Mouse (Mus musculus): ENCODE measurements around the gene Nutm1.
A peak's percentile ranks its signal among the peaks of the same experiment; 100 is the strongest.
"Not testable (repeated sequence)": the region's sequence is repeated elsewhere in the genome, so short reads cannot be mapped to it uniquely, and the experiment has no call there.

Gene Nutm1

DNA sequence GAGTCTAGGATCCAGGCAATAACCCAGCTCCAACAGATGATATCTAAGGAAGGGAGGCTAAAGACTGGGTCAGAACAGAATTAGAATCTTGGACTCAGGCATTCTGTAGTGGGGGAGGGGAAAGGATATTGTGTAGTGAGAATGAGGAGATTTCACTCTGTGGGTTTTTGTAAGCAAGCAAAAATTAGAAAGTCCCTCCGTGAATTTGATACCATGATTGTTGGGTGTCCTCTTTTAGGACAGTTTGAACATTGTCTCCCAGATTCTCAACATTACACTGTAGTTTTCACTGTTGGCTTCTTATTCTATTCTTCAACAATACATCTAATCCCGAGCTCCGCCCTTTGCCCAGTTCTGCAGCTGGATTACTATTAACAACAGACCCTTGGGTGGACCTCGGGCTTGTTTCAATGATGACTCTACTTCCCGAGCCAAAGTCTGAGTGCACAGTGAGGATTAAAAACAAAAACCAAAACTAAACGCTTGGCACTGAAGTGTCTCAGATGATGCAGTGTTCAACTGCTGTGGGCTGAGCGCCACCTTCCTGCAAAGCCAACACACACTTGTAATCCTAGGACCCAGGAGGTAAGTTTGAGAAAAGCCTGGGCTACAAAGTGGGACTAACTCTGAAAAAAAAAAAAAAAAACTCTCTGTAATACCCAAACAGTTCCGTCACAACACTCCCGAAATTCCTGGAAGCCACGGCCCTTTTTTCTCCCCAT, at the start of gene Nutm1:
TSS of gene Nutm1 (minus strand) at position 51 of the 722 bp plus-strand sequence.
- no peak for DNase-seq

DNA sequence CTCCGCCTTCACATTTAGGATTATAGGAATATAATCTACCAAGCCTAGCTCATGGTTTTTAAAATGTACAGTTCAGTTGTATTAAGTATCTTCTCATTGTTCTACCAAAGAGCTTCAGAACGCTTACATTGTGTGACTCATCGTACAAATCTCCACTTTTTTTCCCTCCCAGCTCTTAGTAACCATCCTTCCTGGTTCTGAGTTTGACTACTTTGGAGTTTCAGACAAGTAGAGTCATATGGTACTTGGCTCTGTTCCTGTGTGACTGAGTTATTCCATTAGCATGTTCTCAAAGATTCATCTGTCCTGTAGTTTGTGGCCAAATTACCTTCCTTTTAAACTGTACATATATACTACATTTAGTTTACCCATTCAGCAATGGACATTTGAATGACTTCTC, 49.6 kb upstream of the Nutm1 start:
- DNase-seq = no peak

DNA sequence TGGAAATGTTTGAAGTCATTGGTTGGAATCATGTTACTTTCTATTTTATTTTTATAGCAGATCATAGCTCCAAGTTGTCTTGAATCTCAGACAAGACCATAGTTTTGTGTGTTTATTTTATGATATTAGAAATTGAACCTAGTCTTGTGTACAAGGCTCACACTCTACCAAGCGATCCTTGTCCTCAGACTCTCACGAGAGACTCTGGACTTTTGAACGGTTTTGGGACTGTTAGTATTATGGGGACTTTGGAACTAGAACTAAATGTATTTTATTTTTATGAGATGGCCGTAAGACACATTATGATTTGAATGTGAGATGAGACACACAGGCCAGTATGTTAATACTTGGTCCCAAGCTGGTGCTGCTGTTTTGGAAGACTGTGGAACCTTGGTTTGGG, 39.1 kb upstream of the Nutm1 start:
- no peak for DNase-seq

DNA sequence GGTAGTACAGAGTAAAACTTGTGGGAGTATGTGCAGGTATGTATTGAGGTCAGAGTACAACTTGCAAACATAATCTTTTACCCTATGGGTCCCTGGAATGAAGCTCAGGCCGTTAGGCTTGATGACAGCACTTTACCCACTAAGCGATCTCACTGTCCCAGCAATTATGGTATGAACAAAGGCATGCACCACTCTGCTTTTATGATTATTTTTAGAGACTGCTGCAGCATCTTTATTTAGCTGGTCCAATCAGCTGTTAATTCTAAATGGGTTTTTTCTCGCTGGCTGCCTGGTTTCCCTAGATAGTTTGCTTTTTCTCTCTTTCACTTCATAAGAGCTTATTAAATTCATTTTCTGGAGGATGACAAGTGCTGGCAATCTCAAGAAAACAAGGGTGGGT, 37.1 kb upstream of the Nutm1 start:
- no peak for DNase-seq

DNA sequence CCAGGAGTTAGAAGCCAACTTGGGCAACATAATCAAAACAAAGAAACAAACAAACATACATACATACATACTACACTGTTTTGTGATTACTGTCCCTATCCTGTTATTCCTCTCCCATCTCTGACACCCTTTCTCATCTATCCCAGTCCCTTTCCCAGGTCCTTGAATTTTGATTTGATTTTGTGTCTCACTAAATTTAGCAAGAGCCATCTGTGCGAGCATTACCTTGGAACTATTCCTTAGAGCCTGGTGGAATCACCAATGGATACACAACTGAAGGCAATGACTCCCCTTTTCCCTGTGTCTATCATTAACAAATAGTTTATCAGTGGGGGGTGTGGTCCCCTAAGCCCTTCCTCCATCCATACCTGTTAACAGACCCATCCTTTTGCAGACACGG, 33.7 kb upstream of the Nutm1 start:
- no peak for DNase-seq

DNA sequence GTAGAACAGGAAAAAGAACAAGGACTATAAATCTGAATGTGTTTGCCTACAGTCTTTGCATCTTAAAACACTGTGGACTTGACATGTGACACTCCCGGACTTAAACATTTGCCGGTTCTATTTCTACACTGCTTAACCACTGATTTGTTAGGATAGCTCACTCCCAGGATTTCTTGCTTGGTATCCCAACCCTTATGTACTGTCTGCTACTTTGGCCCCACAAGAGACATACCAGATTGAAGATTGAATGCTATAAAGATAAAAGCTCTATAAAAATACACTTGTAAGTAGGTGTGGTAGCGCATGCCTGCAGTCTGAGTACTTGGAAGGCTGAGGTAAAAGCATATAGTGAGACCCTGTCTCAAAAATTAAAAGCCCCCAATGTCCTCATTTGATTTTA, 30.4 kb upstream of the Nutm1 start:
- no peak for DNase-seq

DNA sequence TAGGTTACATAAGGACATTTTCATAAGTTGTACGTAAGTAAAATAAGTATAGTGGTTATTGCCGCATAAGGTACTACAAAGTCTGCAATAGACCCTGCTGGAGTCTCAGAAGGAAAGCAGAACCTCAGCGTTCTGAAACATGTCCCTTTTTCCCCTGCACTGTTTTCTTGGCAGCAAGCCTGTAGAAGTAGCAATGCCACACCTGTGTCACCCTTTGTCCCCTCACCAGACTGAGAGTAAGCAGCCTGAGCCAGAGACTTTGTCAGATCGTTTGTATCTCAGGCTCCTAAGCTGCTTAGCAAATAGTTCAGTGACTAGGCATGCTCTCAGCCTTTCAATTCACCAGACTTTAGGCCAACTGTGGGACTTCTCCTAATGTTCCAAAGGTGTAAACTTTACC, 28.0 kb upstream of the Nutm1 start:
- no peak for DNase-seq

DNA sequence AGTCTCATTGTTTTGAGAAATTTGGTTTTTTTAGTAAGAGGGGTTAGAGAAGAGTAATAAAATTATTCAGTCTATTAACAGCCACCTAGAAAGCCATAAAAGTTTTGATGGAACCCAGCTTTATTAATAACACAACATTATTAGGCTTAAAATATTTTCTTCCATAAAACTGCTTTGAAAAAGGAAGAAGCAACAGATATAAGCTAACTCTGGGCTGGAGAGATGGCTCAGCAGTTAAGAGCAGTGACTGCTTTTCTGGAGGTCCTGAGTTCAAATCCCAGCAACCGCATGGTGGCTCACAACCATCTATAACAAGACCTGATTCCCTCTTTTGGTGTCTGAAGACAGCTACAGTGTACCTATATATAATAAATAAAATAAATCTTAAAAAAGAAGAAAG, 27.0 kb upstream of the Nutm1 start:
- not testable (repeated sequence) for DNase-seq

DNA sequence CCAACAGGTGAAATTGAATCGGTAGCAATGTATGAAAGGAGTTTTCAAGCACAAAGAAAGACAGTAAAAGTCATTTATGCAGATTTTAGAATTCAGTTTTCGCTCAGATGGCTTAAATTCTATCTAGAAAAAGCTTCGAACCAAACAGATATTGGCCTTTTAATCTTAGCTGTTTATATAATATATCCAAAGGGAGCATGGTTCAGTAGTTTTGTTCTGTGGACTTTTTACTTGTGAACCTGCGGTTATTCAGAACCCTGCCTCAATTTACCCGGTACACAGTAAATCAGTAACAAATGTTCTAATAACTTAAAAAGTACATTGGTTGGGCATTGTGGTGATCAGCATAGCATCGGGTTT, 25.9 kb upstream of the Nutm1 start:
- no peak for DNase-seq

DNA sequence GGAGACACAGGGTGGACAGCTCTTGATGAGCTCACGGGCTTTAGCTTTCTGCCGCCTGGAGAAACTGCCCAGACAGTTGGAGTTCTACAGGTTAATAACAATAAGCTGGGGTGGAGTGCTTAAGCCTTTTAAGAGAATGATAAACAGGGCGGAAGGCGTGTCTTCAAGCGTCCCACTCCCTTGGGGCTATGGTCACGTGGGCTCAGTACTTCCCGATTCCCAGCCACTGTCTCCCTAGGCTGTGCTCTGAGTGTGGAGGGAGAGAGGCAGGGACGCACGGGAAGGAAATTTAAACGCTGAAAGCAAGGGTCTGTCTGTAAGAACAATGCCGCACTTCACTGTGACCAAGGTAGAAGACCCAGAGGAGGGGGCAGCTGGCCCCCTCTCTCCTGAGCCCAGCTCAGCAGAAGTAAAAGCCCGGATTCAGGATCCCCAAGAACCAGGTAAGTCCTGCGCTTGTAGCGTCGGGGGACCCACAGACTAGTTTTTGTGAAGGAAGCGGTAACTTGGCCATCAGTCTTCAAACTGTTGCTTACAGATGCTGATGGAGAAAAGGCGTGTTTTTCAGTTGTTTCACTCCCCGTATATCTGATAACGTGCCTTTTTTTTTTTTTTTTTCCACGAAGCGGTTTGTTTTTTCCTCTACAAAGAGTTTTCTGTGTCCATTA, 25.4 kb upstream of the Nutm1 start:
- DNase-seq = peak; percentile 70

DNA sequence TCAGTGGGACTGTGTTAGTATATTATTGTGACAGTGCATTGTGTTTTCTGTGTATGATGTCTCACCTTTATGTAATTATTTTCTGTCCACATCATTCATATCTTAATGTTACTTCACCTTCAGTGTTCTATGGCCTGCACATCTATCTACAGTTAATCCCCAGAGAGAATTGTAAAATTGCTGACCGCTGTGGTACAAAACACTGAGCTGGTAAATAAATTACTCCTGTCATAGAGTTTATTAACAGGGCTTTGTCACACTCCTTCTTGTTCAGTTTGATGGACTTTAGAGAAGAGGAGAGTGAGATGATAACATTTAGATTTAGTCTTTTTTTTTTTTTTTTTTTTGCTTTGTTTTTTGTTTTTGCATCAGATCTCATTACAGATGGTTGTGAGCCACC, 23.8 kb upstream of the Nutm1 start:
- no peak for DNase-seq

DNA sequence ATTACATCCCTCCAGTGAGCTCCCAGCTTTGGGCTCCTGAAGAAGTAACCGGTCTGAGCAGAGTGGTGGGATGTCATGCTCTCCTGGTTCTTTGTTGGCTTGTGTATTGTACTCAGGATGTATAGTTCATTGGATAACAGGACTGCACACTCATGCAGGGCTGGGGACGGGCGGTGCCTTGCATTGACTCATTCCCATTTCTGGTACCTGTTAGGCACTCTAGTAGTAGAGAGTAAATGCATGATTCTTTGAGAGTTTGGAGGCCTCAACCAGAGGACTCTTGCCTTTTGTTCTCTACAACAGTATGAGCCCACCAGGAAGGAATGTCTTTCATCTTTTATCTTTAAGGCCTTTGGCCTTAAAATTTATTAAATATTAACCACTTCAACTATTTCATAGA, 17.8 kb upstream of the Nutm1 start:
- DNase-seq = no peak

DNA sequence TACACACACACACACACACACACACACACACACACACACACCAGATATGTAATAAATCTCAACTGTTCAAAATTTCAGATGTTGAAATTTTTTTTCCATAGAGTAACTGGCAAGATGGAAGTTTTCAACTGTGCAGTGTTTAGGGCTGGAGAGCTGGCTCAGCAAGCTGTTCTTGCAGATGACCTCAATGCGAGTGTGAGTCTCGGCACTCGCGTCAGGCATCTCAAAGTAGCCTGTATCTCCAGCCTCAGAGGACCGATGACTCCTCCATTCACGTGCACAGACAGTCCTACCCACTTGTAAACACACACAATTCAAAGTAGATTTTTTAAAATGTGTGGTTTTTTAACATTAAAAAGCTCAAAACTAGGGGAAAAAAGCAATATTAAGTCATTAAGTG, 14.4 kb upstream of the Nutm1 start:
- DNase-seq = no peak

DNA sequence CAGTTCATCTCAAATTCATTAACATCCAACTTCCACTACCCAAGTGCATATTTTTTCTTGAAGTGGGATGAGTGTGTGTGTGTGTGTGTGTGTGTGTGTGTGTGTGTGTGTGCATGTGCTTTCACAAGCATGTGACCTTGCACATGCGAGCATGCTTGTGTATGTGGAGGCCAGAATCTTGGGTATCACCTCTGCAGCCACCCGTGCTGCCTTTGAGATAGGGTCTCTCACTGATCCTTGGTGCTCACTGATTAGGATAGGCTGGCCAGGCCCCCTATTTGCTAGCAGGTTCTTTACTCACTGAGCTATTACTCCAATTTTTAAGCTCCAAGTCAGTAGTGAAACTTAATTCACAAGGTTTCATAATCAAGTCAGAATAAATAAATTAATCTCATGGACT, 13.8 kb upstream of the Nutm1 start:
- DNase-seq = peak; percentile 46

DNA sequence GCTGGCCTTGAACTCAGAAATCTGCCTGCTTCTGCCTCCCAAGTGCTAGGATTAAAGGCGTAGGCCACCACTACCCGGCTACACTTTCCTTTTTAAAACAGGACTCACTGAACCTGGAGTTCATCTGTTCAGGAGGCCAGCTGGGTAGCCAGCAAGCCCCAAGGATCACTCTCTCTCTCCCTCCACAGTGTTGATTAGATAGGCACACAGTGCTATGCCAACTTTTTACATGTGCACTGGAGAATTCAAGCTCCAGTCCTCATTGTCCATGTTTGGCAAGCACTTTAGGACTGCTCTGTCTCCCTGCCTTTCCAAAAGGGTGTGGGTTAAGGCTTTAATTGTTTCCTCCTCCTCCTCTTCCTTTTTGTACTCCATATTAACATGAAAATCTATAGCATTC, 10.9 kb upstream of the Nutm1 start:
- no peak for DNase-seq

DNA sequence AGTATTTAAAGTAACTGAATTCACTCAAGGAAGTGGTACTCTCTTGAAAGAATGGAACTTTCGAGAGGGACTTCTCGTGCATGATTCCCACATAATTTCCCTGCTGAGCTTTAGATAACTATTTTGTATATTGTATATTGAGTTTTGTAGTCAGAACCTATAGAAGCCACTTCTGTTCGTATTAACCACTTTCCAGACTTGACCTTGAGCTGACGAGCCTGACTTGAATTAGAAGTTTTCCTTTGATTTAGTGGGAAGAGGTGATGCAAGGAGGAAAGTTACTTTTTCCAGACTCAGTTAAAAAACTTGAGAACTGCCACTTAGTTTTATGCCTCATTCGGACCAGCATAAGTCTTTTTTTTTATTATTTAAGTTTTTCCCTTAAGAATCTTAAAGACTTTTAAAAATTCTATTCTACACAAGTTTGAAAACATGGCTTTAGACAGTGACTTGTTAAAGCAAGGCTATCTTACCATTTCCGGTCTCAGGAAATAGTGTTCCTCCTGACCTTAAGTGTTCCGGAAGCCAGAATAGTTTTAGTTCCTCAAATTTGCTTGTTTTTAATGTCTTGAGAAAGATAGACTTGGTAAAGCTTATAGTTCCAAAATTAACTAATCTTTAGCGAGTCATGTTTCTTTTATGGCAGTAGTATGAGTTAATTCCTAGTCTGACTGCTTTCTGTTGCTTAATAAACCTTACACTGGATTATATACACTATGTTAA, 8.6 kb upstream of the Nutm1 start:
- DNase-seq = no peak

DNA sequence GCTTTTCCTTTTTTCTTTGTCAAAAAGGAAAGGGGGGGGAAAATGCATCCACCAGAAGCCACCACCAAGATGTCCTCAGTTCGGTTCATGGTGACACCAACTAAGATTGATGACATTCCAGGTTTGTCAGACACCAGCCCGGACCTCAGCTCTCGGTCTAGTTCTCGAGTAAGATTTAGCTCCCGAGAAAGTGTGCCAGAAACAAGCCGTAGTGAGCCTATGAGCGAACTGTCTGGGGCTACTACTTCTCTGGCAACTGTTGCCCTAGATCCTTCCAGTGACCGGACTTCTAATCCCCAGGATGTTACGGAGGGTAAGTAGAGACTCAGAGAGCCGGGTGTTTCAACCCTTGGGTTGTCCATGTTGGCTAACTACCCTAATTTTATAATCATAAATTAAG, 7.7 kb upstream of the Nutm1 start:
- DNase-seq = no peak

DNA sequence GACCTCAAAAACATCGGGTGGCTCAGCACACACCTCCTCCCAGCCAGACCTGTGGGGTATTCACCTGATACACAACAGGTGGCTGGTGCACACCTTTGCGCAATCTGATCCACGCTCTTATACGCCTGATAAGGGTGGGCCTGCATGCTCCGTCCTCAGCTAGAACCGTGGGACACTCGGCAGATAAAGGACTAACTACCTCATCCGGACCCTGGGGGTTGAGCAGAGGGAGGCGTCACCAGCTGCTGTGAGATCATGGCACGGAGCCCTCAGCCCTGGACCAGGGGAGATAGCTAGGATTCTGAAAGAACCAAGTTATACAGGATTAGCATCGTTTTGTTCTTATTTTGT, 7.1 kb upstream of the Nutm1 start, which contains the start of gene Gm21985:
TSS of gene Gm21985 (plus strand) at position 73 of the 351 bp plus-strand sequence.
- DNase-seq = peak; percentile 79

DNA sequence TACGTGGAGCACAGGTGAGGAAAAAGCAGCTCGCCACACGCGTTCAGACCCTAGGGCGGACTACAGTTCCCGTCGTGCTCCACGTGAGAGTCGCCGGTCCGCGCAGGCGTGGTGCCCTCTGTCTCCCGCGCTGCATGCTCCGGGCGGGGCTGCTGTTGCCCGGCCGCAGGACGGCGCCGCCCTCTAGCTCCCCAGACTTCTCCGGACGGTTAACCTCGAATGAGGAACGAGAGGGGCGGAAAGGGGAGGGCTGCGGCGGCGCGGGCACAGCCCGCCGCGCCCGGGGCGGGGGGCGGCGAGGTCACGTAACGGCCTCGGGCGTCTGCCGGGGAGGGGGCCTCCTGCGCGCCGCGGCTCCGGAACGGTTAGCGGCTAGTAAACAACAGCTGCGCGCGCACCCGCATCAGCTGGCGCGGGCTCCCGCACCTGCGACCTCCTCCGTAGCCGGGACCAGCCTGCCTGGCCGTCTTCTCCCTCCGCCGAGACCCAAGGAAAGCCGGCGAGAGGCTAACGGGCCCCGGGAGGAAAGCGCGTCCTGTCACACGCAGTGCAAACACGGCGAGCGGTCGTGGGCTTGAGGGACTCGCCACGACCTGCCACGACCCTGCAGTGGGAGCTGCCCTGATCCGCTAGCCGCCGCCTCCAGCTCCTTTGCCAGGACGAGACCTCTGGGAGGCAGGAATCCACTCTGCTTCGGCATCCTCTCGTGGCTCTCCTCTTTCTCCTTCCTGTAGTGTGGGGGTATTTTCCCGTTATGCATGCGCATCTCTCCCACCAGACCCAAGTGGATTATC, 6.6 kb upstream of the Nutm1 start, which contains the start of gene Slc12a6:
TSS of gene Slc12a6 (plus strand) at position 378 of the 794 bp plus-strand sequence.
- peak; percentile 96 for DNase-seq

DNA sequence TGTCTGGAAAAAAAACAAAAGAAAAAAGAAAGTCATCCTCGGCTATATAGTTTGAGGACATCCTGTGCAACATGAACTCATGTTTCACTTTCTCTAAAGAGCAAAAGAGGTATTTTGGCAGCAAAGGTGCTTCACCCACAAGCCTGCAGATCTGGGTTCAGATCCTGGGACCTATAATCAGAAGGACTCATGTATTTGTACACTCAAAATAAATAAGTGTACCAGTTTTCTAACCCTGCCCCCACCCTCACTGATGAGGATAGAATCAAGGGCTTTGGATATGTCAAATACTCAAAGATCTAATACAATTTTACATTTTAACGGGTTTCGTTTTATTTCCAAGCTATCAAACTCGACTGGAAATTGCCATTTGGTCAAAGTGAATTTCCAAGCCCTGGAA, 5.3 kb upstream of the Nutm1 start:
- no peak for DNase-seq

DNA sequence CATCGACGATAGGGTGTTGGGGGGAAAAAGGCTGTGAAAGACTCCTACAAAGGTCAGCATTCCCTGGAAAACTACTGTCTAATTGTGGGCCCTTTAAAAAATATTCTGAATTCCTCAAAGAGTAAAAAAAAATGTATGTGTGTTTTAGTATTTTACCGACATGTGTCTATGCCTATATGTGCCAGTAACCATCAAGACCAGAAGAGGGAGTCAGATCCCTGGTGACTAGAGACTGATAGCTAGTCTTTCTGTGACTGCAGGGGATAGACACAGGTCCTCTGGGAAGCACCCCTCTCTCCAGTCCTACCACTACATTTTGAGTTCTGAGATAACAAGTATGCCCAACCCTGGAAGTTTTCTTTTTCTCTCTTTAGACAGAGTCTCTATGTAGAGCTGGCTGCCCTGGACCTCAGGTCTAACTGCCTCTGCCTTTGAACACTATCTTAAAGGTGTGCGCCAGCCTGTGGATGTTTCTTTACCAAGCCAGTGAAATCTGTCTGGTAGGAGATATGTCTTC, 3.7 kb upstream of the Nutm1 start:
- DNase-seq = no peak

DNA sequence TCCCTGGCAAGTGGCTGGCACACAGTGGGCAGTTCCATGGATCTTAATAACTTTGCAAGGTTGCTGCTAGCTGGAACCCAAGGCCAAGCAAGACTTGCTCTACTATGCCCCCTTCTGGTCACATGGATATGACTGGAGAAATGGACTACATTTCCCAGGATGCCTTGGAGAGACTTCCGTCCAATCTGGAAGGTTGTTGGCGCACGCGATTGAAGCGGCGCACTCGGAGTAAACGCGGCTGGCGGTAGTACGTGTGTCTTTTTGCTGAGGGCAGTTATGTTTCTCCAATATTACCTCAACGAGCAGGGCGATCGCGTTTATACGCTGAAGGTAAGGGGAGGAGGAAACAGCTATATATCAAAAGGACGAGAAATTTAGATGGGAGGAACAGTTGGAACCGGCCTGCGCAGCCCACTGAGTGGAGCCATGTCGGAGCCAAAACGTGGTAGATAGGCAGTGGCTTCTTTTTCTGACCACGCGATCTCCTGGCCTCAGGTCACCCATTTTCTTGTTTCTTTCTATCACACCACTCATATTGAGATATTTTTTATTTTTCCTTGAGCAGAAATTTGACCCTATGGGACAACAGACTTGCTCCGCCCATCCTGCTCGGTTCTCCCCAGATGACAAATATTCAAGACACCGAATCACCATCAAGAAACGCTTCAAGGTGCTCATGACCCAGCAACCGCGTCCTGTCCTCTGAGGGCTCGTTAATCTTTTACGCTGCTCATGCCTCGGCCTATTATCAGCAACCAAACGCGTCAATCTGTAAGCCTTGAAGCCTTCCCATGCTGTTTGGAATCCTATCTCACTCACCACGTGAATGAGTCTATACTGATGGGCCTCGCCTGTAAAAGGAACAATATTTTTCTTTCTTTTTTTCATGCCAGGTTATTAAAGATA, 2.9 kb upstream of the Nutm1 start, which contains the start of gene Nop10:
TSS of gene Nop10 (plus strand) at position 179 of the 906 bp plus-strand sequence.
- DNase-seq = peak; percentile 86

Data from liver (tissue).